Mouse (Mus musculus): ENCODE data around the gene 4933414I15Rik.

The 4933414I15Rik gene

DNA sequence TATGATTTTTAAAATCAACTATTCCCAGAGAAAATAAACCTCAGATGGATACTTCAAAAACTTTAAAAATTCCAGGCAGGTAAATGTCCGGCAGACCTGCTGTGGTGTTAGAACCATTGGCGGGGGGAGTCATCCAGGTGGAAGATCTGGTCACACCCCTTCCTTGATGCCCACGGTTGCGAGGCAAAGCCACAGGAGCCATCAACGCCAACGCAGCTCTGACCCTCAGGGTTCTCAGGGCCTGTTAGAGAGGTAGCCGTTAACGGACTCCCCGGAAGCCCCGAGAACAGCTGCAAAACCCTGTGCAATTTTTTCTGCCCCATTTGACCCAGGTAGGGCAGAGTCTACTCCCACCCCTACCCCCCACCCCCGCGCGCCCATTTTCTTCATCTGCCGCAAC lies at the start of gene 4933414I15Rik:
Gene 4933414I15Rik, minus strand, starts transcription at position 260 of the 400 bp plus-strand sequence.
- no peak for DNase-seq (ENCODE audit: low spot score)

- DNase-seq (ENCODE audit: low spot score), result no peak
Observed at GRCm38 (mm10) chr11:50981667-50982066, 38.1 kb upstream of the 4933414I15Rik start, which contains the start of gene Olfr1377. Olfr1377 (plus strand) TSS chr11:50981967.

- DNase-seq (ENCODE audit: low spot score), result no peak
Observed at GRCm38 (mm10) chr11:50977216-50977615, 33.7 kb upstream of the 4933414I15Rik start.

- no peak for DNase-seq (ENCODE audit: low spot score)
Observed at GRCm38 (mm10) chr11:50966230-50966629, 22.7 kb upstream of the 4933414I15Rik start, which contains the start of gene Olfr1378. Olfr1378 (plus strand) TSS chr11:50966530.

DNA sequence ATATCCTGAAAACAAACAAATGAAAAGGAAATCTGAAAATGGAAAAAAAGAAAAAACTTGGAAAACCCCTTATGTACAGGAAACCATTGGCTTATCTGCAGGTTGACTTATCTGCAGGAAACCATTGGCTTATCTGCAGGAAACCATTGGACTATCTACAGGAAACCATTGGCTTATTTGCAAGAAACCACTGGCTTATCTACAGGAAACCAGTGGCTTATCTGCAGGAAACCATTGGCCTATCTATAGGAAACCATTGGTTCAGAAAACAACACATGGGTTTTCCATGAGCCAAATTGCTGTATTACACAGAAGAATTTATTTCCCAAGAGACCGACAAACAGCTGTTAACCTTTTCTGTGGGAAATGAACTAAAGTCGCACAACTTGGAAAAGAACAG lies 21.3 kb upstream of the 4933414I15Rik start:
- no peak for DNase-seq (ENCODE audit: low spot score)

- DNase-seq (ENCODE audit: low spot score), result no peak
Observed at GRCm38 (mm10) chr11:50953665-50954064, 10.1 kb upstream of the 4933414I15Rik start, which contains the start of gene Prop1. Prop1 (minus strand) TSS chr11:50953765.

DNA sequence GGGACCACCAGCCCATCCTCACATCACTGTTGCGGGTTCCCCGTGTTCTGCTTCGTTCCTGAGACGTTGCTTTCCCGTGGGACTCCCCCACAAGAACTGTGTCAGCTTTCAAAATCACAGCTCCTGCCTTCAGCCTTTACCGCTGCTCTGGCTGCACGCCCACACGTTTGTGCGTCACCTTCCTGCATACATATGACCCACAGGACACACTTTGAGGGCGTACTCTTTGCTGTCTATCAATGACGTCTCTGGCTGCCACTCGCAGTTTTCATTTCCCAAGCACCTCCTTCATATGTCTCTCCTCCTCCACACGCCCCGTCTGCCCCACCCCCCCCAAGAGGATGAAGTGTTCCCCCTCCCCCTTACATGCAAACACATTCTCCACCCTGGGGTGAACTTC lies 8.7 kb upstream of the 4933414I15Rik start:
- DNase-seq (ENCODE audit: low spot score), result no peak

GRCm38 (mm10) chr11:50942386-50942785 lies 1.2 kb downstream of the 4933414I15Rik start:
- no peak for DNase-seq (ENCODE audit: low spot score)

- peak; percentile 22 for DNase-seq (ENCODE audit: low spot score)
Observed at GRCm38 (mm10) chr11:50939621-50940366, 3.8 kb downstream of the 4933414I15Rik start.

DNA sequence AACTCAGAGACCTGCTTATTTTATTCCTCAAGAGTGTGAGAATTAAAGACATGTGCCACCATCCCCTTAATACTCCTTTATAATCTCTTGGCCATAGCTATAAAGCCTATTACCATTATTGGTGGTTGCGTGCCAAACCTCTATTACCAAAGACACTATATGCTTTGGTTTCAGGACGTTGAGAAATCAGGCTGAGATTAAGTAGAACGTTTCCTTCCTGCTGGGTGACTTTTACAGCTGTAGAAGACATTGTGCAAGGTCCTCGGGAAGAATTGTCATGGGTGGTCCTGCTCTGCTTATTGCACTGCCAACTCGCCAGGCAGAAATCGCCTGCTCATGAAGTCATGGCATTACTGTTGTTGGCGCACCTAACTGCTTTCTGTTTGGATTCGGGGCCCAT lies 5.1 kb downstream of the 4933414I15Rik start:
- DNase-seq (ENCODE audit: low spot score), result no peak

DNA sequence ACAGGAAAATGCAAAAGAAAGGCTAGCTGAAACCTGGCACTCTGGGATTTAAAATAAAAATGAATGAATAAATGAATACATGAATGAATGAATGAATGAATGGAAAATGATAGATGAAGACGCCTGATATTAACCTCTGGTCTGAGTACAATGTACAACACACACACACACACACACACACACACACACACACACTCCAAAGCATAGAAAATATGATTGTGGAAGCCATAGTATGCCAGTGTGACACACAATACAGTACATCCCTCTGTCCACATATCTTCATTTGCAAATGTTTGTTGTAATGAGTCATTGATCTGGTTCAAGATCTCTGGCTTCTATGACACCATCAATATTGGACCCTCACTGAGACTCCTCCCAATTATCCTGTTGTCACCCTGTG lies 11.5 kb downstream of the 4933414I15Rik start:
- DNase-seq (ENCODE audit: low spot score), result no peak

GRCm38 (mm10) chr11:50931451-50931866 lies 12.1 kb downstream of the 4933414I15Rik start, which contains the start of gene Zfp354b:
Zfp354b (minus strand) TSS chr11:50931633.
- peak; percentile 86 for DNase-seq (ENCODE audit: low spot score)

DNA sequence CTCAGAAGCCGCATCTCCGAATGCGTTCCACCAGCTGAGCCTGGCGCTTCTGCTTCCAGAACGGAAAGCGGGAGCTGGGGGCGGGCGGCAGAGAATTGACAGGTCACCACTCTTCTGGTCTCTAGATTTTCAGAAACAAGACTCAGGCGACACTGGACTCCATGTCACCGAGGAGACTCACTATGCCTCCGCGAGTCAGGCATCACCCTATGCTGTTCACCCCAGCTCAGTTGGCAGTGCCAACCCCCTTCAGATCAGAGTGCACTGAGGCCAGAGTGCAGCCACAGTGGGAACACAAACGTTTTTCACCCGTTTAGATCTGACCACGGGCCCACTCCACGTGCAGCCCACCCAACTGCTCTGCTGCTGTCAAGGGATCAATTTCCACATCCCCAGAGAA lies 12.5 kb downstream of the 4933414I15Rik start:
- peak; percentile 3 for DNase-seq (ENCODE audit: low spot score)

DNA sequence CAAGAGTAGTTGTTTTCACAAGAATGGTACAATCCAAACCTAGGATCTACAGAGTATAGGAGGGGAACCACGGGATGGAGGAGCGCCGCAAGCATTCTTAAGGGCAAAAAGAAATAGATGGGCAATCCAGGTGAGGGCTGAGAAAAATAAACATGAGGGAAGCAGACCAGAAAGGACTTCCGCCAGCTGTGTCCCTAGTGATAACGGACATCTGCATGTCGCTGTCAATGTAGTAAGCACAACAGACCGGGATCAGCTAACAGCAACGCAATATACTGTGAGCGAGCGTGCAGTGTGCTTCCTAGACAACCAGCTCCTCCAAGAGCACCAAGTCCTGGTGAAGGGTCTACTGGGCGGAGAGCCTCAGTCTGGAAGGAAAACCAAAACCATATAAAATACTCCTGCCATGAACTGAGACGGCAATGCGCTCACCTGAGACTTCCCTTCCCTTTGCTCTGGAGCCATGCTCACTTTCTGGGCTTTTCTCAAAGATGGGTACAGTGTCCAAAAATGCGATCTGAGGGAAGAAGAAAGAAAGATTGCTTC lies 13.0 kb downstream of the 4933414I15Rik start:
- DNase-seq (ENCODE audit: low spot score), result no peak

DNA sequence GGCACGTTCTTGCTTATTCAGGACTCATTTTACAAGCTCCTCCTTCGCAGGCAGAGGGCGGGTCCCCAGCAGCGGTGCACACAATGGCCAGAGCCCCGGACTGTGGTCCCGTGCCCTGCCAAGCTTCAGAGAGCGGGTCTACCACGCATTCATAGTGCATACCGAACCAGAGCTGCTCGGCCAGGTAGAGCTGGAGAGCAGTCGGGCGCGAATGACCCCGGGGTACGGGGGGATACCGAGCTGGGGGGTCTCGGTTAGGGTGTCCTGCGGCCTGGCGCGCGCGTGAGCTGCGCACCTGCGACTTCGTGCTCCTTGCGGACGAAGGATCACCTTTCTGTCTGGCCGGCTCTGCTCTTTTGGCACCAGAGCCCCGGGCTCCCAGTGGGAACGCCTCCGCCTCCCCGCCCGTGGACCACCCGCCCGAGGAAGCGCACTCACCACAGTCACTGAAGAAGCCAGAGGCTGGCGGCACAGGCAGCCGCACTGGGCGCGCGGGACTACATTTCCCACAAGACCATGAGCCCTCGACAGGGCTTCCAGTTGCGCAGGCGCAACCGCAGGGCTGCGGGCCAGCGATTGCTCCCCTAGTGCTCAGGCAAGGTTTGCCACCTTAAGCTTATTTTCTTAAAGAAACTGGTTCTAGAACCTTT lies 27.8 kb downstream of the 4933414I15Rik start, which contains the start of gene Zfp2:
Gene Zfp2, minus strand, starts transcription at position 495 of the 650 bp plus-strand sequence.
- DNase-seq (ENCODE audit: low spot score), result peak; percentile 85

GRCm38 (mm10) chr11:50914461-50914860 lies 29.1 kb downstream of the 4933414I15Rik start:
- DNase-seq (ENCODE audit: low spot score), result no peak

- DNase-seq (ENCODE audit: low spot score), result no peak
Observed at GRCm38 (mm10) chr11:50913301-50913700, 30.3 kb downstream of the 4933414I15Rik start.

GRCm38 (mm10) chr11:50908136-50908535 lies 35.4 kb downstream of the 4933414I15Rik start:
- no peak for DNase-seq (ENCODE audit: low spot score)

DNA sequence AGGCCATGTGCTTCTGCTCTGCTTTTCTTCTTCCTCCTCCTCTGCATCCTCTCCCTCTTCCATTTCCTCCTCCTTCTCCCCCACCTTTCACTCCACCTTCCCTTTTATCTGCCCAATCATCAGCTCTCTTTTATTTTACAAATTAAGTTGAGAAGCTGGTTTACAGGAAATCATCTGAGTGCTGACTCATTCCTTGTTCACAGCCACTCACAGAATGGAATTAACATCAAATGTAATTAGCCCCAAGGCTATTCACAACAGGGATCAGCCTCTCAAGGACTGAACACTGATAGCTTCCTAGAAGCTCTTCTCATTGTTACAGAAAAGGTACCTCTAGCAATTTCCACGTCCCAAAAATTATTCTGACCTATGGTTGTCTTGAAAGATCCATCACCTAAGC lies 46.2 kb downstream of the 4933414I15Rik start:
- DNase-seq (ENCODE audit: low spot score), result no peak

DNA sequence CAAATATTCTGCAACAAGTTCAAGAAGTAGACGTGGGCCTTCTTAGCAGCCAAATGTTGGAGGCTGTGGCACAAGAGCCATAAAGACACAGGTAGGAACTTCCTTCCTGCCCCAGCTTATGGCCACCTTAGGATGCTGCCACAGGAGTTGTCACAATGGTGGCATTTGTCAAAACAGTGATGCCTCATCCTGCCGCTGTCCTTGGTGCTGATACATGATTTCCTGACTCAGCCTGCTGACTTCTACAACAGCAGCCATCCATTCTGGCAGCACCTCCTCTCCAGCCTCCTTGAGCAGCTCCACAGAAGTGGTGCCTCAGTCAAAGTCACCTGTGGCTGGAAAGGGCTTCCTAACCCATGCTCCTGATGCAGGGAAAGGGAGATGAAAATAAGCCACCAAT lies 51.1 kb downstream of the 4933414I15Rik start:
- peak; percentile 7 for DNase-seq (ENCODE audit: low spot score)

Data from yolk sac, embryonic 10.5 days (tissue).